Mouse (Mus musculus) CH12.LX (cell line): Measurements from ENCODE around the gene Bcl2l15. TPM values are rescaled to one million over a fixed set of nuclear protein-coding genes. Genes with fewer than 3 reads are reported as not detected.

Source experiments
- DNase-seq: peaks from one replicate; pipeline ENCODE4 v3.0.0-alpha.2; 2013; ENCODE audit errors: extremely low read depth
- H3K27ac ChIP-seq: 2 replicates; pipeline ENCODE4 v1.5.1; 2012; ENCODE audit warnings: low read depth, mild to moderate bottlenecking, control low read depth, moderate library complexity; ENCODE audit not compliant: insufficient read depth
- H3K27me3 ChIP-seq: replicated peaks from 2 replicates; pipeline ENCODE3; 2012; ENCODE audit warnings: inconsistent platforms
- H3K36me3 ChIP-seq, 2 experiments: replicated peaks in 1 of 2; 2 replicates each; pipeline versions ENCODE3 to v1.6.1; 2012; ENCODE audit warnings: inconsistent platforms in 1 of 2, low read length in 1 of 2, mild to moderate bottlenecking in 1 of 2, mixed read lengths in 1 of 2, moderate library complexity in 1 of 2; ENCODE audit not compliant: control insufficient read depth in 1 of 2, insufficient read depth in 1 of 2
- H3K4me1 ChIP-seq, 2 experiments: 2 replicates each; pipeline ENCODE4 v1.6.1; 2012; ENCODE audit warnings: inconsistent platforms in 1 of 2, moderate library complexity in 1 of 2; ENCODE audit not compliant: insufficient read depth in 2 of 2, control insufficient read depth in 1 of 2
- H3K4me2 ChIP-seq: 2 replicates; pipeline ENCODE4 v1.6.1; 2012; ENCODE audit warnings: low read depth, mild to moderate bottlenecking, control low read depth; ENCODE audit not compliant: poor library complexity, insufficient read depth, severe bottlenecking
- H3K4me3 ChIP-seq, 3 experiments: fragments of 150-350 bp in 1 of 3; sonication (generic) in 1 of 3; replicated peaks in 1 of 3; 2 replicates each; pipeline versions ENCODE3 to v1.5.1; 2011 to 2012; ENCODE audit warnings: low read depth in 2 of 3, low read length in 2 of 3, mild to moderate bottlenecking in 2 of 3, moderate library complexity in 2 of 3, control low read depth in 1 of 3, improper control_type of control experiment in 1 of 3, inconsistent platforms in 1 of 3, mixed read lengths in 1 of 3; ENCODE audit not compliant: poor library complexity in 1 of 3
- H3K79me2 ChIP-seq: replicated peaks from 2 replicates; pipeline ENCODE4 v1.6.1; 2012; ENCODE audit warnings: mild to moderate bottlenecking, moderate library complexity; ENCODE audit not compliant: control insufficient read depth, poor library complexity, insufficient read depth, severe bottlenecking; ENCODE audit errors: extremely low read depth
- H3K9ac ChIP-seq: 2 replicates; pipeline ENCODE4 v1.6.1; 2012; ENCODE audit warnings: low read depth, mild to moderate bottlenecking, control low read depth, moderate library complexity; ENCODE audit not compliant: insufficient read depth
- H3K9me3 ChIP-seq: replicated peaks from 2 replicates; pipeline ENCODE3; 2012; ENCODE audit warnings: low read length, inconsistent platforms, mixed read lengths
- BHLHE40 ChIP-seq: IDR thresholded peaks from 2 replicates; pipeline ENCODE4 v1.6.1; 2011; ENCODE audit warnings: mild to moderate bottlenecking, low read depth, low read length, improper control_type of control experiment
- CHD1 ChIP-seq: IDR thresholded peaks from 2 replicates; pipeline ENCODE4 v1.6.1; 2012; ENCODE audit warnings: low read depth, low read length, improper control_type of control experiment, inconsistent platforms
- CHD2 ChIP-seq: IDR thresholded peaks from 2 replicates; pipeline ENCODE4 v1.6.1; 2011; ENCODE audit warnings: low read length, improper control_type of control experiment
- ELF1 ChIP-seq: IDR thresholded peaks from 2 replicates; pipeline ENCODE4 v1.6.1; 2014; ENCODE audit warnings: low read depth, mild to moderate bottlenecking, inconsistent platforms, low read length, improper control_type of control experiment
- EP300 ChIP-seq: IDR thresholded peaks from 2 replicates; pipeline ENCODE4 v1.6.1; 2011; ENCODE audit warnings: low read length, improper control_type of control experiment
- ETS1 ChIP-seq: conservative IDR thresholded peaks from 2 replicates; pipeline ENCODE4 v1.6.1; 2012; ENCODE audit warnings: low read depth, mild to moderate bottlenecking, inconsistent platforms, low read length, improper control_type of control experiment, moderate library complexity
- HCFC1 ChIP-seq: IDR thresholded peaks from 2 replicates; pipeline ENCODE4 v1.6.1; 2012; ENCODE audit warnings: low read depth, mild to moderate bottlenecking, inconsistent platforms, low read length, improper control_type of control experiment
- IRF4 ChIP-seq: IDR thresholded peaks from 2 replicates; pipeline ENCODE4 v1.6.1; 2014; ENCODE audit warnings: low read depth, mild to moderate bottlenecking, inconsistent platforms, low read length, improper control_type of control experiment
- JUN ChIP-seq: IDR thresholded peaks from 2 replicates; pipeline ENCODE4 v1.6.1; 2011; ENCODE audit warnings: low read depth, mild to moderate bottlenecking, low read length, improper control_type of control experiment, moderate library complexity; ENCODE audit not compliant: insufficient read depth
- JUND ChIP-seq: conservative IDR thresholded peaks from 2 replicates; pipeline ENCODE4 v1.6.1; 2011; ENCODE audit warnings: low read depth, low read length, improper control_type of control experiment
- MAFK ChIP-seq: IDR thresholded peaks from 2 replicates; pipeline ENCODE4 v1.6.1; 2011; ENCODE audit warnings: low read length, improper control_type of control experiment; ENCODE audit not compliant: insufficient replicate concordance
- MAZ ChIP-seq: IDR thresholded peaks from 2 replicates; pipeline ENCODE4 v1.6.1; 2012; ENCODE audit warnings: low read depth, mild to moderate bottlenecking, inconsistent platforms, low read length, improper control_type of control experiment, moderate library complexity
- MEF2A ChIP-seq: IDR thresholded peaks from 2 replicates; pipeline ENCODE4 v1.6.1; 2014; ENCODE audit warnings: low read depth, mild to moderate bottlenecking, inconsistent platforms, low read length, improper control_type of control experiment, borderline replicate concordance
- MXI1 ChIP-seq: IDR thresholded peaks from 2 replicates; pipeline ENCODE4 v1.6.1; 2011; ENCODE audit warnings: mild to moderate bottlenecking, low read depth, low read length, improper control_type of control experiment
- MYC ChIP-seq: IDR thresholded peaks from 2 replicates; pipeline ENCODE4 v1.6.1; 2011; ENCODE audit warnings: low read depth, mild to moderate bottlenecking, improper control_type of control experiment, low read length
- PAX5 ChIP-seq: IDR thresholded peaks from 2 replicates; pipeline ENCODE4 v1.6.1; 2012; ENCODE audit warnings: low read length, inconsistent platforms, mixed read lengths
- POLR2A ChIP-seq: IDR thresholded peaks from 2 replicates; pipeline ENCODE4 v1.6.1; 2011; ENCODE audit warnings: low read depth, mild to moderate bottlenecking, improper control_type of control experiment, low read length
- POLR2AphosphoS2 ChIP-seq: IDR thresholded peaks from 2 replicates; pipeline ENCODE4 v1.6.1; 2011; ENCODE audit warnings: low read depth, low read length, improper control_type of control experiment
- RAD21 ChIP-seq: IDR thresholded peaks from 2 replicates; pipeline ENCODE4 v1.6.1; 2011; ENCODE audit warnings: low read depth, mild to moderate bottlenecking, low read length, improper control_type of control experiment, moderate library complexity
- RCOR1 ChIP-seq: conservative IDR thresholded peaks from 2 replicates; pipeline ENCODE4 v1.6.1; 2012; ENCODE audit warnings: low read depth, mild to moderate bottlenecking, inconsistent platforms, low read length, improper control_type of control experiment
- SIN3A ChIP-seq: IDR thresholded peaks from 2 replicates; pipeline ENCODE4 v1.6.1; 2012; ENCODE audit warnings: low read length, improper control_type of control experiment, inconsistent platforms
- SMC3 ChIP-seq: IDR thresholded peaks from 2 replicates; pipeline ENCODE4 v1.6.1; 2011; ENCODE audit warnings: low read depth, low read length, improper control_type of control experiment
- TBP ChIP-seq: conservative IDR thresholded peaks from 2 replicates; pipeline ENCODE4 v1.6.1; 2011; ENCODE audit warnings: low read depth, low read length, improper control_type of control experiment
- TCF12 ChIP-seq: IDR thresholded peaks from 2 replicates; pipeline ENCODE4 v1.6.1; 2014; ENCODE audit warnings: low read depth, mild to moderate bottlenecking, inconsistent platforms, low read length, improper control_type of control experiment
- USF1 ChIP-seq: IDR thresholded peaks from 2 replicates; pipeline ENCODE4 v1.6.1; 2014; ENCODE audit warnings: low read depth, mild to moderate bottlenecking, inconsistent platforms, low read length, improper control_type of control experiment
- USF2 ChIP-seq: conservative IDR thresholded peaks from 2 replicates; pipeline ENCODE4 v1.6.1; 2011; ENCODE audit warnings: low read depth, low read length, improper control_type of control experiment
- ZKSCAN1 ChIP-seq: IDR thresholded peaks from 2 replicates; pipeline ENCODE4 v1.6.1; 2012; ENCODE audit warnings: low read depth, inconsistent platforms, low read length, improper control_type of control experiment, borderline replicate concordance
- ZMIZ1 ChIP-seq: IDR thresholded peaks from 2 replicates; pipeline ENCODE4 v1.6.1; 2012; ENCODE audit warnings: low read depth, mild to moderate bottlenecking, inconsistent platforms, low read length, improper control_type of control experiment
- dilution Hi-C: fragments of 300-500 bp; cut with MboI; formaldehyde crosslinking; loops from 2 replicates; pipeline ENCODE4 v1.14.3; 2020; ENCODE audit warnings: low sequenced_read_pairs; ENCODE audit not compliant: extremely low pct_unique_long_range_greater_than_20kb, extremely low pct_ligation_motif_present
- in situ Hi-C: fragments of 300-500 bp; cut with MboI; formaldehyde crosslinking; loops from 3 replicates; pipeline ENCODE4 v1.14.3; 2019; ENCODE audit warnings: low sequenced_read_pairs, low pct_ligation_motif_present, low pct_unique_long_range_greater_than_20kb, mixed read lengths
- polyA plus RNA-seq: library from polyadenylated mRNA; unstranded; fragments of >175 nt; gene quantifications from 2 replicates; pipeline ENCODE4 v1.2.1, GENCODE M21; 2012; ENCODE audit warnings: low read depth; ENCODE audit not compliant: insufficient read length
- total RNA-seq, 2 experiments: library from RNA; depleted of rRNA; stranded (reverse); fragments of 300-350 nt in 1 of 2; fragments of >200 nt in 1 of 2; gene quantifications; 2 replicates each; pipeline ENCODE4 v1.2.3; 2012 to 2014

Bcl2l15 gene
- total and polyA plus RNA-seq, 3 experiments: 12.2 to 24.9 (median 23.0) TPM

GRCm38 (mm10) chr3:103857036-103857805 lies 24.8 kb downstream of the Bcl2l15 start:
- H3K27me3 ChIP-seq: no peaks in the 10 kb centered on the region
- peak overlapping the region; percentile 96 for H3K27ac ChIP-seq
- peaks cover 7 to 47% of the 10 kb centered on the region in 2 experiments for H3K4me1 ChIP-seq

GRCm38 (mm10) chr3:103857977-103858563 lies 25.7 kb downstream of the Bcl2l15 start:
- H3K9me3 ChIP-seq: no peaks in the 10 kb centered on the region
- peak overlapping the region; percentile 56 to 77 (median 62) for H3K4me3 ChIP-seq
- in situ Hi-C loops: no loop called here

More at GRCm38 (mm10) chr3:103857036-103857805, 24.8 kb downstream of the Bcl2l15 start:
- in situ Hi-C loops (no loop called here), dilution Hi-C loops (no loop called here)
- peak overlapping the region; percentile 56 to 77 (median 62) for H3K4me3 ChIP-seq
- TF ChIP-seq IRF4 (peak; percentile 87), JUN (no peak), BHLHE40 (peak; percentile 40), TCF12 (peak; percentile 54; the same call in 1 of the 2 replicates), ZKSCAN1 (no peak), MAZ (no peak), JUND (peak; percentile 60; the same call in 1 of the 2 replicates), MAFK (no peak), CHD2 (no peak), EP300 (peak; percentile 38; the same call in 1 of the 2 replicates), USF2 (no peak), MXI1 (no peak; the same call in 1 of the 2 replicates), TBP (peak; percentile 79), POLR2AphosphoS2 (0 out of 2 replicates have a peak, but pooled peaks have one; percentile 37), SIN3A (no peak), USF1 (no peak), RCOR1 (no peak), POLR2A (peak; percentile 63), RAD21 (no peak; the same call in 1 of the 2 replicates), MEF2A (peak; percentile 20; the same call in 1 of the 2 replicates)
- H3K79me2 ChIP-seq: peaks cover 35% of the 10 kb centered on the region
- peak; percentile 74 for DNase-seq
- peak overlapping the region; percentile 74 for H3K9ac ChIP-seq
- peak overlapping the region; percentile 88 for H3K4me2 ChIP-seq
- no peaks in the 10 kb centered on the region for H3K9me3 ChIP-seq
- peaks cover 4 to 18% of the 10 kb centered on the region in 2 experiments for H3K36me3 ChIP-seq

More at GRCm38 (mm10) chr3:103857977-103858563, 25.7 kb downstream of the Bcl2l15 start:
- Histone ChIP-seq H3K9ac (peak overlapping the region; percentile 74), H3K27ac (peak overlapping the region; percentile 96), H3K27me3 (no peaks in the 10 kb centered on the region), H3K79me2 (peaks cover 37% of the 10 kb centered on the region), H3K4me1 (peaks cover 7 to 42% of the 10 kb centered on the region in 2 experiments), H3K36me3 (peaks cover 4 to 18% of the 10 kb centered on the region in 2 experiments), H3K4me2 (peak overlapping the region; percentile 88)
- no peak for TF ChIP-seq PAX5
- peak; percentile 31; the same call in 1 of the 2 replicates for TF ChIP-seq MAZ
- peak; percentile 93; the same call in 1 of the 2 replicates for TF ChIP-seq CHD1
- 0 out of 2 replicates have a peak, but pooled peaks have one; percentile 19 for TF ChIP-seq ELF1
- 0 out of 2 replicates have a peak, but pooled peaks have one; percentile 25 for TF ChIP-seq HCFC1
- TF ChIP-seq MEF2A: peak; percentile 85
- peak; percentile 38 for TF ChIP-seq ETS1
- TF ChIP-seq SMC3: no peak
- TF ChIP-seq TBP: no peak
- TF ChIP-seq MAFK: no peak
- TF ChIP-seq MYC: 0 out of 2 replicates have a peak, but pooled peaks have one; percentile 29
- TF ChIP-seq ZMIZ1: peak; percentile 59; the same call in 1 of the 2 replicates
- peak; percentile 52; the same call in 1 of the 2 replicates for TF ChIP-seq EP300
- TF ChIP-seq MXI1: 0 out of 2 replicates have a peak, but pooled peaks have one; percentile 14
- TF ChIP-seq SIN3A: peak; percentile 72
- TF ChIP-seq IRF4: peak; percentile 67
- dilution Hi-C loops: no loop called here
- no peak for DNase-seq
